Mouse (Mus musculus) ES-E14 (cell line): ENCODE measurements around the gene Pde6c.

Experiments used
- CHD2 ChIP-seq: IDR thresholded peaks from 2 replicates; pipeline ENCODE4 v1.6.1; 2014; ENCODE audit warnings: mild to moderate bottlenecking, low read depth, low read length, inconsistent platforms
- HCFC1 ChIP-seq: IDR thresholded peaks from 2 replicates; pipeline ENCODE4 v1.6.1; 2012; ENCODE audit warnings: low read length, inconsistent platforms, borderline replicate concordance; ENCODE audit not compliant: insufficient read depth
- ZC3H11A ChIP-seq: IDR thresholded peaks from 2 replicates; pipeline ENCODE4 v1.6.1; 2012; ENCODE audit warnings: low read depth, mild to moderate bottlenecking, inconsistent platforms, low read length, borderline replicate concordance
- ZNF384 ChIP-seq: IDR thresholded peaks from 2 replicates; pipeline ENCODE4 v1.6.1; 2012; ENCODE audit warnings: low read depth, low read length, inconsistent platforms

- TF ChIP-seq HCFC1 (no peak), ZNF384 (no peak), CHD2 (no peak), ZC3H11A (no peak)
Observed at GRCm38 (mm10) chr19:38096231-38096630, 36.4 kb upstream of the Pde6c start.
